Mouse (Mus musculus) gastrocnemius, postnatal 14 days (tissue): ENCODE data around the gene Spic. TPM values are rescaled to one million over a fixed set of nuclear protein-coding genes. Genes with fewer than 3 reads are reported as not detected.

Experiments
- DNase-seq: peaks from one replicate; pipeline ENCODE4 v3.0.0; 2021; ENCODE audit warnings: mixed read lengths
- intact Hi-C: fragments of 180-260 bp; cut with DNase I; formaldehyde crosslinking; loops from one replicate; pipeline ENCODE4 v1.15.1; 2025; ENCODE audit warnings: low total_unique reads
- long read RNA-seq, 2 experiments: library from polyadenylated mRNA; stranded (forward); transcript quantifications; one replicate each; pipeline ENCODE4 v2.0.0; 2021
- total RNA-seq, 2 experiments: library from RNA; stranded (reverse); gene quantifications; 2 replicates each; pipeline ENCODE4 v1.2.3; 2021

Gene Spic
- not detected for total RNA-seq
- long read RNA-seq, experiment 1: 0 reads
- long read RNA-seq, experiment 2: 0 reads

DNA sequence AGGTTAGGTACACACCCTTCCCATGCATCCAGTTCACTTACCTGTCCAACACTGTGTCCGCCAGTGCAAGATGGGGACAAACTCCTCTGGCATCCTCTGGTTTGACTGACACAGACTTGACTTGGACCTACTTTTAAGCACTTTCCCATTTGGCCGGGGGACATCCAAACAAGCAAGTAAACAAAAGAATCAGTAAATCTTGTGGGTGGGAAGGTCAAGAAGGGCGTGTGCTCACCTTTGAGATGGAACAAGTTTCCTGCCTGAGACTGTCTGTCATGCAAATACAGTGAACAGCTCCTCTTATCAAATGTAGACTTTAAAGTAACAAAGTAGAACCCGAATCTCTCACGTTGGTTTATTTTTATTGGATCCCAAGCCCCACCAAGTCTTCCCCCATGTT, at the start of gene Spic:
Spic (minus strand) TSS at position 91 of the 400 bp plus-strand sequence.
- intact Hi-C loops: no loop called here
- DNase-seq: no peak

DNA sequence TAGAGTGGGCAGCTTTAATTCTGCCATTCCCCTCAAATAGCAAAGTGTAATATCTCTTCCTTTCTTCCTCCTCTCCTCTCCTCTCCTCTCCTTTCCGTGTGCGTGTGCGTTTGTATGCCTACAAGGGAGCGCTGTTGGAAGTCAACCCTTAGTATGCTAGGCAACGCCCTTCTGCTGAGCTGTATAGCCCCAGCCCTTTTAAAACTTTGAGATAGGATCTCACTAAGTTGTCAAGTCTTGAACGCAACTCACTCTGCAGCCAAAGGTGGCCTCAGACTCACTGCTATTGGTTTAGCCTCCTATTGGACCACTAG, 47.5 kb upstream of the Spic start:
- no peak for DNase-seq
- intact Hi-C loops: no loop called here

DNA sequence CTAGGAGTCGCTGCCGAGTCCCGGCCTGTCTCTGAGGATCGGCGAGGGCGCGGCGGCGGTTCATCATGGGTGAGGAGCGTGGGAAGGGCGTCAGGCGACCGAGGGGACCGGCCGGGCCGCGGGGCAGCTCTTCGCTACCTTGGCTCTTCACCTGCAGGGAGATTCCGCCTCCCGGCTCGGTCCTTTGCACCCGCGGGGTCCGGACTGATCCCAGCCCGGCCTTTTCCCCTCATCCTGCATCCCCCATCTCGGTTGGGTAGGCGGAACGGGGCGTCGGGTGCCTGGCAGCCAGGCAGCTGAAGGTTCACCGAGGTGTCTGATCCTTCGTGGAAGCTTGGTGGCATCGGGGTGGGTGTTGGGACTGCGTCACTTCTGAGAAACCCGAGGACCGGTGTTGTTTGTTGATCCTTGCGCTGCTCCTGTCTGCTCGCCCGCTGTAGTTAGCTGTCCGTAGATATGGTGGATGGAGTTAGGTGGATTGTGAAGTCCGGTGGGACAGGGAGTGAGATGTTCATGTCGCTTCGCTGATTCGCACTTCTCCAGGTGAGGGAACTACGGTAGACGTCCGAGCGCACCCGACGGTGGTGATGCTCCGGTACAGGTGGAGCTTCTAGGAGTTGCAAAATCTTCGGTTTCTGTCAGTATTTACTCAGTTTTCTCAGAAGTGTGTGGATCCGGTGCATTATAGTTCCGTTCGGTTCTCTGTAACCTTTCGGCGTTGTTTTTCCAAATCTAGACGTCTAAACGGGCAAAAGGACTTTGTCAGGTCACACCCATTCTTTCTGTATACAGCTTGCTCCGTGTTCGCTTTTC, 46.9 kb upstream of the Spic start:
- intact Hi-C loops: no loop called here
- no peak for DNase-seq

DNA sequence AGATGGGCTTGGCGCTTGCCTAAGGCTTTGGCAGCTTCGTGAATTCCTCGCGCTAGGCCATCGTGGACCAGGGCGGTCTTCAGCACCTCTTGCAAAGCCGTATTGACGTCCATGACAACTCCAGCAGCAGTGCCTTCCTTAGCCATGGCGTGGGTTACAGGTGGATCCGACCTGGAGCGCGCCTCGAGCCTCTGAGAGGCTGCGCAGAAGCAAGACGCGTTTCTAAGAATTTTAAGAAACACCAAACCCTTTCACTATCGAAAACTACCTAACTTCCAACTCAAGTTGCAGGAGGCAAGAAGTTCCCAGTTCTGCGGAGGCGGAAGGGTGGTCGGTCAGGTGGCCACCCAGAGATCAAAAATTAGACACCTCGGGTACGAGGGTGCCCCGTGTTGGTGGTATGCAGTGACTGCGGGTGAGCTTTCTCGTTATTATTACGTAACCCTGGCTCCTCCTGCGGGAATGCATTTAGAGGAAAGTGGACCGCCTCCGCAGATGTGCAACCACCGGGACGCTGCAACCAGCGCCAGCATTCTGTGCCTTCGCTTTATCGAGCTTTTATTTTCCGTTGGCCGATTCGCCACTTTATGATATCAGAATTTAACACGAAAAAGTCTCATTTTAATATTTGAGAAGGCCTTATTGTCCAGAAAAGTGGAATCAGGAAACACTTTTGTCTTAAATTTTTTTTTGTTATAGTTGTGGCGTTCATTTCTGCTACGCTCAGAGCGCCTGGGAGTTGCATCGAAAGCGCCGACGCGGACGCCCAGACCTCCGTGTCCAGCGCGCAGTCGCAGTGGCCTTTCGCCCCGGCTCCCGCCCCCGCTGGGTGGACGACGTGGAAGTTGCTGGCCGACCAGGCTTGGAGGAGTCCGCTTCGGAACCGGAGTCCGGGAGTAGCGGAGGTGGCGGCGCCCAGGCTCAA, 46.0 kb upstream of the Spic start, which contains the start of gene Arl1:
Arl1 (plus strand) TSS at position 288 of the 925 bp plus-strand sequence.
- peak; percentile 97 for DNase-seq
- intact Hi-C loops: no loop called here

DNA sequence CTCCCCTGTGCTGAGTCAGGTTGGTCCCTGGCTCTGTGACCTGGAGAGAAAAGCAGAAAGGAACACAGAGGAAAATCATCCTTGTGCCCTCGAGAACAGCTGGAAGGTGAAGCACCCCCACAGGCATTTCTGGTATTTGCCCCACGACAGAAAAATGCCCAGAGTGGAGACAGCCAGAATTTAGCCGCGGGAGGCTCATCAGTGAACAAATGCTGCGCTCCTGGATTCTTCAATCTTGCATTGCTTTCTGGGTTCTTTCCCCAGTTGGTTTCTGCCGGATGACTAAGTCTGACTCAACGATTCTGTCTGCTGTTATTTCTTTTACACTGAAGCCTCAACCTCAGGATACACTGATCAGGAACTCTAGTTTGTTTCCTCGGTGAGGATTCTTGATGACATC, 43.4 kb upstream of the Spic start:
- intact Hi-C loops: no loop called here
- DNase-seq: no peak

DNA sequence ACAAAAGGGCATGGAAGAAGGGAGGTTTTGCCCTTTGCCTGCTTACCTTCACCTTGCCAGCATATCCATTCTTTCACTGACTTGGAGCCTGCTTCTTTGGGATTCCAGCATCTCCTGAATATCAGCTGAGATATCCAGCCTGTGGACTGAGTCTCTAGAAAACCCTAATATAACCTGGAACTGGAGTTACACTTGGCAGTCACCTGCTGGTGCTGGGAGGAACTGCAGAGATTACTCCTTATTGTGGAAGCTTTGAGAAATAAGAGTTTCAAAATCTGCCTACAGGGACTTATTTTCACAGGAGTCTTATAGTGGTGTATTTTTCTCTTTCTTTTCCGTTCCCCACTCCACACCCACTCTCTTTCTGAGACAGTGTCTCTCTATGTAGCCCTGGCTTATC, 42.3 kb upstream of the Spic start:
- DNase-seq: no peak
- intact Hi-C loops: no loop called here

DNA sequence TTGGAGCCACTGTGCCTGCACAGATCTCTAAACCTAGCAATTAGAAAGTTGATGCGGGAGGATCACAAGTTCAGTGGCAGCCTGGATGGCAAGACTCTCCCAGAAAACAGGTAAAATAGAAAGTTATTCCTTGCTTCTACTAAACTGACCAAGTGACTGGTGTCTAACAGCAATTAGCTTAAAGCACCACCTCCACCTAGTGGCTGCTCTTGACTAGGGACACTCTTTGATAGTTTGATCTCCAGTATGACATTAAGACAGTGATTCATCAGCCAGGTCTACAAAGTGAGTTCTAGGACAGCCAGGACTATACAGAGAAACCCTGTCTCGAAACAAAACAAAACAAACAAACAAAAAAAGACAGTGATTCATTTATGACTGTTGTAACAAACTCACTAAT, 40.5 kb upstream of the Spic start:
- intact Hi-C loops: no loop called here
- no peak for DNase-seq

GRCm38 (mm10) chr10:88719618-88720017, 34.8 kb upstream of the Spic start:
- DNase-seq: no peak
- intact Hi-C loops: no loop called here

- intact Hi-C loops: no loop called here
- no peak for DNase-seq
Observed at GRCm38 (mm10) chr10:88717756-88718025, 32.9 kb upstream of the Spic start.

DNA sequence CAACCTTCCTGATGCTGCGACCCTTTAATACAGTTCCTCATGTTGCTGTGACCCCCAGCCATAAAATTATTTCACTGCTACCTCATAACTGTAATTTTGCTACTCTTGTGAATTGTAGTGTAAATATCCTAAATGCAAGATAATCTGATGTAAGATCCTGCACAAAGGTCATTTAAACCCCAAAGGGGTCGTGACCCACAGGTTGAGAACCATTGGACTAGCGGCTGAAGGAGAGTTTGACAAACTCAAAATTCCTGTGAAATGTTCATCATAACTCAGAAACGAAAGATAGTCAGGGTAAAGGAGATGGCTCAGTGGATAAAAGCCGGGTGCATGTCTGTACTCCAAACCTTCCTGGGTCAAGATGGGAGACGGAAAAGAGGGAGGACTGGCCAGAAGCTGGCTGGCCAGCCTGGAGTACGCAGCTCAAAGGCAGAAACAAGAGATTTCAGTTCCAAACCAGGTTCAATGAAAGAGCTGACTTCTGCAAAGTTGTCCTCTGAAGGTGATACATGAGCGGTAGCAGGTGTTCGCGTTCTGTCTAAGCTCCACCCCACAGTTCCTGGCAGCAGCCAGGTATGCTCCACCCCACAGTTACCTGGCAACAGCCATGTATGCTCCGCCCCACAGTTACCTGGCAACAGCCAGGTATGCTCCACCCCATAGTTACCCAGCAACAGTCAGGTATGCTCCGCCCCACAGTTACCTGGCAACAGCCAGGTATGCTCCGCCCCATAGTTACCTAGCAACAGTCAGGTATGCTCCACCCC, 32.4 kb upstream of the Spic start:
- no peak for DNase-seq
- intact Hi-C loops: no loop called here

- intact Hi-C loops: no loop called here
Observed at GRCm38 (mm10) chr10:88715621-88716020, 30.8 kb upstream of the Spic start.

DNA sequence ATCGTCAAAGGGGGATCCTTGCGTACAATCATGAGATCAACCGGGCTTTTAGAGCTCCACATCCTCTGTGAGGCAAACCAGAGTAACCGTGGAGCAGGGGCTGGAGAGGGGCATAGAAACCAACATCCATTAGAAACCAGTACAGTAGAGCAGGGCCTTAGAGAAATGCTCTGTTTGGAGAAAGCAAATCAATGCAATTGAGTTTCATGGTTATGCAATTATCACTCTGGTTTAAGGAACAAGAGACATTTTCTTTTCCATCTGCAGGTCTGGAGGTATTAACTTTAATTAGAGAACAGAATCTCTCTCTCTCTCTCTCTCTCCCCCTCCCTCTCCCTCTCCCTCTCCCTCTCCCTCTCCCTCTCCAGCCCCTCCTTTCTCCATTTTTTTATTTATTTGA, 29.9 kb upstream of the Spic start:
- DNase-seq: no peak
- intact Hi-C loops: no loop called here

More at GRCm38 (mm10) chr10:88715621-88716020, 30.8 kb upstream of the Spic start:
- DNase-seq: no peak

DNA sequence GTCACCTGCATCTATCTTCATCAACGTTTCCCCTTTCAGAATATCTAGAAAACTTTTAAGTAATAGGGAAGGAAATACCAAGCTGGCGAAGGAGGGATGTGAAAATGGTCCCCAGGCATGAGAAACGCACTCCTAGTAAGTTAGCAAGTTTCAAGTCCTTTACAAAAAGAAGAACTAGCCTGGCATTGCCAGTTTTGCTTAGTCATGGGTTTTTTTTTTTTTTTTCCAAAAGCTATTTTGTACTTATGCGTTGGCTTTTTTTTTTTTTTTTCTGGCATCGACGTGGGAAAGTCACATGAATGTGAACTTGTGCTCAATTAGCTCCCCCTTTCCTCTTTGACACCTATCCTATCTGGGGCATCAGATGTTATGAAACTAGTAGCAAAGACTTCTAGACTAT, 27.5 kb upstream of the Spic start:
- no peak for DNase-seq
- intact Hi-C loops: no loop called here

DNA sequence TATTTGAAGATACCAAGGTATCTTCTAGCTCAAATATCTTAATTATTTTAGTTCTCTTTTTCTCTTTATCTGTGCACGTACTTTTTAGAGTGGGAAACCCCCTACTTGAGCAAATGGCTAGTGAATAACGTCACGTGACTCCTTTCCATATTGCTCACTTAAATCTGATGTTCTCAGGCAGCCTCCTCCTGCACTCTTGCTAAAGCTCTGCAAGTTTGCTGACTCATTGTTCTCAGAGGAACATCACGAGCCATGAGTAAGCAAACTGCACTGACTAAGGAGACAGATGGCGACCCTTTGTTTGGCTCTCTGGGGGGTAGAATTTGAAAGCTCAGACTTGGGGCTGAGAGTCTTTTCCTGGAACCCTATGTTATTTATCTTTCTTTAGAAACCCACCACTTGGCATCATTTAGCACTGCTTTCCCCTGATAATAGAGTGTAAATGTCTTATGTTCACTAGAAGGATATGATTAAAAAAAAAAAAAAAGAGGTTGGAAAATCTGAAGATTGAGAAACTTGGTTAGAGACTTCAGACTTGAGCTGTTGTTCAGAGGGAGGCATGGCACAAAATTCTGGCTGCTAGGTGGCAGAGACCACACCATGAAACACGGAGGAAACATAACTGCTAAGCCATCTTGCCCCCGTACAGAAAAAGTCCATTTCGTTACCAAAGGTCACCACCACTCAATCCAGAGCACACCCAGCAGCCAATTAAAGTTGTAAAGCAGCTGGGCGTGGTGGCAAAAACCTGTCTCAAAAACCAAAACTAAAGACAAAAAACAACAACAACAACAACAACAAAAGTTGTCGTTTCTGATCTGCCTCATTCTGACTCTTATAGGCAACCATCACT, 24.1 kb upstream of the Spic start:
- no peak for DNase-seq
- intact Hi-C loops: no loop called here

GRCm38 (mm10) chr10:88700938-88701337, 16.1 kb upstream of the Spic start:
- intact Hi-C loops: no loop called here
- no peak for DNase-seq

- intact Hi-C loops: no loop called here
- DNase-seq: no peak
Observed at GRCm38 (mm10) chr10:88682904-88683563, 1.8 kb downstream of the Spic start.

- no peak for DNase-seq
- intact Hi-C loops: no loop called here
Observed at GRCm38 (mm10) chr10:88672825-88673224, 12.0 kb downstream of the Spic start.

- no peak for DNase-seq
- intact Hi-C loops: no loop called here
Observed at GRCm38 (mm10) chr10:88672123-88672522, 12.7 kb downstream of the Spic start.

DNA sequence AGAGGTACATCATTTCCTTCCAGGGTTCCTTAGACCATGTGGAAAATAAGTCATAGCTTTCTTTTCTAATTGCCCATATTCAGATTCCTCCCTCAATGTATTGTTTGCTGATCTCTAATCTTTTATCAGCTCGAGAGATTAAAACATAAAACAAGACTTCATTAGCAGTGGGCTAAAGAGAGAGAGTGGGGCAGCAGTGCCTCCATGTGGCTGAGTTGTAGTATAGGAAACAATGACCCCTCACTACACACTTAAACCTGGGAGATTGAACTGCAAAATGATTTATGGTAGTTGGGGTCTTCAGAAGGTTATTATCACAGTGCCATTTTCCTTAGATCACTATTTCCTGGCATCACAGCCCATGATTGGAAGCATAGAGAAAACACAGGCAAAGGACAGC, 15.1 kb downstream of the Spic start:
- intact Hi-C loops: no loop called here
- DNase-seq: peak; percentile 19
